Mouse (Mus musculus) spleen, adult 2 months (tissue): ENCODE measurements around the gene Sh3bp5.

Experiments
- CTCF ChIP-seq: fragments of 200-500 bp; IDR thresholded peaks from 2 replicates; pipeline ENCODE4 v1.5.1; 2011; ENCODE audit warnings: mild to moderate bottlenecking, inconsistent platforms; ENCODE audit not compliant: insufficient read depth, insufficient read length, insufficient replicate concordance; ENCODE audit errors: extremely low read depth
- POLR2A ChIP-seq: fragments of 200-500 bp; IDR thresholded peaks from 2 replicates; pipeline ENCODE4 v1.6.1; 2011; ENCODE audit warnings: low read depth, low read length, inconsistent platforms

DNA sequence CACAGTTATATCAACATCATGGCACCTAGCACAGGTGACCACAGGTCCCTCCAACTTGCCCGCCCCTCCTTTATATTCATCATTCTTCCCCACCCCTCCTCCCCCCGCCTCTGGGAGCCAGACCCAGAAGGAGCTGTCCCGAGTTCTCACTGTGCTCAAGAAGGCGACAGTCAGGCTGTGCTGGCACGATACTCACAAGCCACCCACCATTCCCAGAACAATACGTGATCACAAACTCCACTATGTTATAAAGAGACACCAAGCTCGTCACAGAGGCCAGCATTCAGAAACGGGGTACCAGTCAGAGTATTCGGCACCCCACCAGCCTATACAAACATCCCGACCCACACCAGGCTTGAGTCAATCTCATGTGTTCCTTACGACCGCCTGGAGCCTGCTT, 38.5 kb downstream of the Sh3bp5 start:
- no peak for TF ChIP-seq CTCF
- TF ChIP-seq POLR2A: no peak
